Mouse (Mus musculus) liver, embryonic 13.5 days (tissue): ENCODE results near the gene Tfdp2. TPM values are rescaled to one million over a fixed set of nuclear protein-coding genes. Genes with fewer than 3 reads are reported as not detected.

Experiments
- ATAC-seq: fragments of 200-750 bp; cut with Nextera tagmentation; 2 replicates; pipeline ENCODE4 v1.8.0; 2017; ENCODE audit warnings: low read depth, mild to moderate bottlenecking, moderate number of reproducible peaks, moderate library complexity
- DNase-seq: peaks from one replicate; pipeline ENCODE4 v3.0.0; 2022
- H3K27ac ChIP-seq: fragments of 300-500 bp; sonication (generic); 2 replicates; pipeline ENCODE4 v1.5.1; 2015; ENCODE audit warnings: moderate library complexity, mild to moderate bottlenecking, inconsistent platforms
- H3K27me3 ChIP-seq: fragments of 300-500 bp; sonication (generic); 2 replicates; pipeline ENCODE4 v1.6.1; 2015; ENCODE audit warnings: mild to moderate bottlenecking, inconsistent platforms
- H3K36me3 ChIP-seq: fragments of 300-500 bp; sonication (generic); 2 replicates; pipeline ENCODE4 v1.6.1; 2015; ENCODE audit warnings: mild to moderate bottlenecking, inconsistent platforms
- H3K4me1 ChIP-seq: fragments of 300-500 bp; sonication (generic); replicated peaks from 2 replicates; pipeline ENCODE4 v1.6.1; 2015; ENCODE audit warnings: inconsistent platforms
- H3K4me2 ChIP-seq: fragments of 300-500 bp; sonication (generic); 2 replicates; pipeline ENCODE4 v1.6.1; 2015; ENCODE audit warnings: inconsistent platforms, mild to moderate bottlenecking, moderate library complexity
- H3K4me3 ChIP-seq: fragments of 300-500 bp; sonication (generic); replicated peaks from 2 replicates; pipeline ENCODE4 v1.5.1; 2015; ENCODE audit warnings: mild to moderate bottlenecking, inconsistent platforms
- H3K9ac ChIP-seq: fragments of 300-500 bp; sonication (generic); 2 replicates; pipeline ENCODE4 v1.6.1; 2015; ENCODE audit warnings: mild to moderate bottlenecking, inconsistent platforms
- H3K9me3 ChIP-seq: fragments of 300-500 bp; sonication (generic); replicated peaks from 2 replicates; pipeline ENCODE4 v1.6.1; 2016; ENCODE audit warnings: inconsistent platforms
- WGBS: fragments of 180-500 bp; shearing (Covaris S2); methylation state at CpG from one replicate; pipeline ENCODE4 v1.1.7; 2015; ENCODE audit not compliant: insufficient replicate concordance; 5-methylcytosine and 5-hydroxymethylcytosine counted together
- polyA plus RNA-seq: library from polyadenylated mRNA; unstranded; fragments of >200 nt; fragmentation: Nextera tagmentation; extraction: Ambion mirVana; gene quantifications from 2 replicates; pipeline ENCODE4 v1.2.1, GENCODE M21; 2015

Tfdp2 gene
- polyA plus RNA-seq, 1 experiment from 2014 or later = 86.0 TPM

- WGBS = 67% methylated on average over 2 of the region's 2 CpGs
- H3K36me3 ChIP-seq = no peaks in the 10 kb centered on the region
Observed at GRCm38 (mm10) chr9:96230271-96230670, 34.2 kb downstream of the Tfdp2 start.

DNA sequence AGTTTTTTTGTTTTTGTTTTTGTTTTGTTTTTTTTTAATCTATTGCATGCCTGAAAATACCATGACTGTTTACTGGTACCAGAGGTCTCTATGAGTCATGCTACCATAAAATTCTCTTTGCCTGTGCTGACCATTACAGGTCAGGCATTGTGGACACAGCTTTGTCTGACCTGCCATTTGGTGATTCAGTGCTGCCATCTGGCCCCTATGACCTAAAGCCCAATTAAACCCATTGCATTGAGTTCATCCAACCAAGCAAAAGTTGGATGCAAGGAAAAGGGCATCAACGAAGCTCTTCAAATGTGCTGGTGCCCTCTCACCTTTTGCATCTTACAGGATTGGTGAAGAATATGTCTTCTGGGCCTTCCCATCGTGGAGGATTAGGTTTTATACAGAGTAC is 39.4 kb downstream of the Tfdp2 start:
- Histone ChIP-seq H3K27ac (no peak overlapping the region), H3K4me2 (no peak overlapping the region), H3K36me3 (no peaks in the 10 kb centered on the region), H3K9me3 (no peaks in the 10 kb centered on the region), H3K4me1 (peaks cover 22% of the 10 kb centered on the region), H3K4me3 (no peak overlapping the region), H3K9ac (no peak overlapping the region), H3K27me3 (no peaks in the 10 kb centered on the region)
- ATAC-seq (no peak), DNase-seq (no peak)
- 76% methylated on average over 2 of the region's 2 CpGs for WGBS

More at GRCm38 (mm10) chr9:96230271-96230670, 34.2 kb downstream of the Tfdp2 start:
- Histone ChIP-seq H3K27me3 (no peaks in the 10 kb centered on the region), H3K27ac (no peak overlapping the region), H3K9me3 (no peaks in the 10 kb centered on the region), H3K4me1 (peaks cover 6% of the 10 kb centered on the region; the same call in 1 of the 2 replicates), H3K9ac (no peak overlapping the region), H3K4me2 (no peak overlapping the region), H3K4me3 (no peak overlapping the region)
- ATAC-seq (no peak), DNase-seq (no peak)

- Histone ChIP-seq H3K36me3 (no peaks in the 10 kb centered on the region), H3K4me3 (no peak overlapping the region), H3K4me1 (peaks cover 40% of the 10 kb centered on the region), H3K9me3 (no peaks in the 10 kb centered on the region), H3K27ac (no peak overlapping the region; the same call in 1 of the 2 replicates), H3K9ac (peak overlapping the region; percentile 26; the same call in 1 of the 2 replicates), H3K27me3 (no peaks in the 10 kb centered on the region), H3K4me2 (no peak overlapping the region)
- no peak for DNase-seq
- ATAC-seq = no peak
- 88% methylated on average over 1 of the region's 1 CpGs for WGBS
Observed at GRCm38 (mm10) chr9:96237391-96237790, 41.3 kb downstream of the Tfdp2 start.

DNA sequence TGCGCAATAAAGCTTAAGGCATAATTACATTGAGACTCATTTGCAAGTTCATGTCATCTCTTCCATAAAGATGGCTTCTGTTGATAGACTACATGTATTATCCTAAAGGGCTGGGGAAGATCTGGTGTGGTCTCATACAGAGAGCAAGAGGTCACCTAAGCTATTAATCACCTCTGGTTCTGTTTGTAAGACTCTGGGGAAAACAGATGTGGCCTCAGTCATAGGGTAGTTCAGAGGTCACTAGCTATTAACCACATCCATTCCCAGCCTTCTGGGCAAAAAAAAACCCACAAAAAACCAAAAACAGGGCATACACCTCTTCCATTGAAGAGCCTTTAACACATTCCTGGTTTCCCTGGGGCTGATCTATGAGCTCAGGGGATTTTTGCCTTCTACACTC is 42.2 kb downstream of the Tfdp2 start:
- H3K9ac ChIP-seq = no peak overlapping the region
- peaks cover 49% of the 10 kb centered on the region for H3K4me1 ChIP-seq
- ATAC-seq = no peak
- no peaks in the 10 kb centered on the region for H3K9me3 ChIP-seq
- no peak for DNase-seq
- no peak overlapping the region for H3K4me2 ChIP-seq
- WGBS = 86% methylated on average over 1 of the region's 1 CpGs
- no peaks in the 10 kb centered on the region for H3K27me3 ChIP-seq
- no peak overlapping the region for H3K4me3 ChIP-seq
- no peaks in the 10 kb centered on the region for H3K36me3 ChIP-seq
- peak overlapping the region; percentile 59 for H3K27ac ChIP-seq

GRCm38 (mm10) chr9:96241134-96242097 is 45.3 kb downstream of the Tfdp2 start:
- WGBS = 48% methylated on average over 10 of the region's 10 CpGs
- Histone ChIP-seq H3K27ac (peak overlapping the region; percentile 98), H3K9ac (peak overlapping the region; percentile 68)

DNA sequence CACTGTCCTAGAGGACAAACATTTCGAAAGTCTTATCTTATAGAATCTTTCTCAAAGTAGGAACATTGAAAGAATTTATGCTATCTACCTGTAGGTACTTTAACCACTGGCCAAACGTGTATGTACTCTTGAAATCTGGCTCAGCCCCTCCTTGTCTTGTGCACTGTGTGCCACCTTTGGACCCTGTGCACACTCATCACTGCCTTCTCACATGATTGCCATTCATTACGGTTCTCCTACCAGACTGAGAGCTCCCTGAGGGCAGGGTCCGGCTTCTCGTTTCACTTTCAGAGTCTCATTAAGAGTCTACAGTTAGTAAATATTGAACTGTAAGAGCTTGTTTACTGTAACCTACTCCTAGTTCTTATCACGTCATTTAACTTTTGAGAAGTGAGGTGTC is 47.8 kb downstream of the Tfdp2 start:
- H3K9ac ChIP-seq = no peak overlapping the region
- no peaks in the 10 kb centered on the region for H3K27me3 ChIP-seq
- H3K4me1 ChIP-seq = peaks cover 67% of the 10 kb centered on the region
- H3K4me2 ChIP-seq = no peak overlapping the region
- H3K36me3 ChIP-seq = no peaks in the 10 kb centered on the region
- 77% methylated on average over 6 of the region's 6 CpGs for WGBS
- DNase-seq (no peak), ATAC-seq (no peak)
- peak overlapping the region; percentile 98 for H3K27ac ChIP-seq
- H3K9me3 ChIP-seq = no peaks in the 10 kb centered on the region
- H3K4me3 ChIP-seq = no peak overlapping the region

More at GRCm38 (mm10) chr9:96241134-96242097, 45.3 kb downstream of the Tfdp2 start:
- Histone ChIP-seq H3K4me2 (peak overlapping the region; percentile 57), H3K4me1 (peaks cover 71% of the 10 kb centered on the region), H3K9me3 (no peaks in the 10 kb centered on the region), H3K4me3 (peak overlapping the region; percentile 14; the same call in 1 of the 2 replicates), H3K36me3 (no peaks in the 10 kb centered on the region), H3K27me3 (no peaks in the 10 kb centered on the region)
- ATAC-seq (peak; percentile 98), DNase-seq (peak; percentile 87)

DNA sequence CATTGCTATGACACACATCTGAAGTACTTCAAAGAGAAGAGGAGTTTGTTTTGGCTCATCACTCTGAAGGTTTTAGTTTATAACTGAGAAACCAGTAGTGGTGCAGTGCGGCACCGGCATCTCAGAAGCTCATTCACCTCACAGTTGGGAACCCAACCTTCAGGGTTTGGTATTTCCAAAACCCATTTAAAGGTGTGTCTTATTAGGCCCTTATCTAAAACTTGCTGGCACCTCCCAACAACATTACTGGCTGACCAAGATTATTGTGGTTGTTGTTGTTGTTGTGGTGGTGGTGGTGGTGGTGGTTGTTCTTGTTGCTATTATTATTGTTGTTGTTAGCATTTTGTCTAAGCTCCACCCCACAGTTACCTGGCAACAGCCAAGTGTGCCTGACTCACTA is 58.7 kb downstream of the Tfdp2 start:
- Histone ChIP-seq H3K36me3 (no peaks in the 10 kb centered on the region), H3K4me2 (peak overlapping the region; percentile 36), H3K27ac (peak overlapping the region; percentile 86), H3K9ac (no peak overlapping the region), H3K27me3 (no peaks in the 10 kb centered on the region), H3K9me3 (no peaks in the 10 kb centered on the region), H3K4me1 (peaks cover 43% of the 10 kb centered on the region), H3K4me3 (no peak overlapping the region)
- DNase-seq (peak; percentile 47), ATAC-seq (peak; percentile 47; the same call in 1 of the 2 replicates)
- WGBS = 78% methylated on average over 2 of the region's 2 CpGs

- WGBS = 3% methylated on average over 6 of the region's 6 CpGs
- ATAC-seq (peak; percentile 96), DNase-seq (peak; percentile 90)
- H3K27ac ChIP-seq = peak overlapping the region; percentile 92
- peak overlapping the region; percentile 30 for H3K4me2 ChIP-seq
- no peaks in the 10 kb centered on the region for H3K27me3 ChIP-seq
- no peaks in the 10 kb centered on the region for H3K9me3 ChIP-seq
- peak overlapping the region; percentile 80 for H3K9ac ChIP-seq
- H3K4me3 ChIP-seq = peak overlapping the region; percentile 67
- peaks cover 8% of the 10 kb centered on the region for H3K36me3 ChIP-seq
- H3K4me1 ChIP-seq = peaks cover 54% of the 10 kb centered on the region
Observed at GRCm38 (mm10) chr9:96258478-96258877, 62.4 kb downstream of the Tfdp2 start.

DNA sequence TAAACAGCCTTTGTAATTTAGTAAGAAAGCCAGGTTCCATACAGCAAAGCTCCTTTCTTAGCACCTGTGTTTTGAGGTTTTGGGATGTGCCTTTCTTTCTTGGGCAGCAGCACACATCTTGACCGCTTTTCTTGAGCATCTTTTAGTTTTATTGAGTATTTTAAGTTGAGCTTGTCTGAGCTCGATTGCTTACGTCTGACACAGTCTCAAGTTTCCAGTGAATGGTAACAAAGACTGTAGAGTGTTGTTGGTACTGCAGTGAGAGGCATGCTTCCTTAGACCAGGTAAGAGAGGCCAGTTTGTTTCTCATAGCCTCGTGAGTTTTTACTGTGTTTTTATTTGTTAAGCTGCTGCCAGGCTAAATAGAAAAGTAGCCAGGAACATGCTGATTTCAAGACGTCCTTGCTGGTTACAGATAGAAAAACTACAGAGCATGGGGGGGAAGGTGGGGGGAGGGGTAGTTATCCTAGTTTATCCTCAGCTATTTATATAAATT is 63.0 kb downstream of the Tfdp2 start:
- peak overlapping the region; percentile 67 for H3K4me3 ChIP-seq
- H3K4me2 ChIP-seq = peak overlapping the region; percentile 30
- ATAC-seq = no peak
- peaks cover 8% of the 10 kb centered on the region for H3K36me3 ChIP-seq
- H3K27me3 ChIP-seq = no peaks in the 10 kb centered on the region
- peak; percentile 52 for DNase-seq
- peaks cover 52% of the 10 kb centered on the region for H3K4me1 ChIP-seq
- WGBS = 5% methylated on average over 5 of the region's 5 CpGs
- no peaks in the 10 kb centered on the region for H3K9me3 ChIP-seq
- H3K27ac ChIP-seq = peak overlapping the region; percentile 92
- peak overlapping the region; percentile 80 for H3K9ac ChIP-seq

GRCm38 (mm10) chr9:96259753-96260520 is 63.9 kb downstream of the Tfdp2 start:
- Histone ChIP-seq H3K27me3 (no peaks in the 10 kb centered on the region), H3K36me3 (peaks cover 15% of the 10 kb centered on the region), H3K9me3 (no peaks in the 10 kb centered on the region), H3K9ac (peak overlapping the region; percentile 80), H3K4me3 (peak overlapping the region; percentile 67), H3K27ac (peak overlapping the region; percentile 83), H3K4me2 (peak overlapping the region; percentile 60), H3K4me1 (peaks cover 50% of the 10 kb centered on the region)
- ATAC-seq (peak; percentile 54), DNase-seq (peak; percentile 61)
- 5% methylated on average over 10 of the region's 10 CpGs for WGBS

DNA sequence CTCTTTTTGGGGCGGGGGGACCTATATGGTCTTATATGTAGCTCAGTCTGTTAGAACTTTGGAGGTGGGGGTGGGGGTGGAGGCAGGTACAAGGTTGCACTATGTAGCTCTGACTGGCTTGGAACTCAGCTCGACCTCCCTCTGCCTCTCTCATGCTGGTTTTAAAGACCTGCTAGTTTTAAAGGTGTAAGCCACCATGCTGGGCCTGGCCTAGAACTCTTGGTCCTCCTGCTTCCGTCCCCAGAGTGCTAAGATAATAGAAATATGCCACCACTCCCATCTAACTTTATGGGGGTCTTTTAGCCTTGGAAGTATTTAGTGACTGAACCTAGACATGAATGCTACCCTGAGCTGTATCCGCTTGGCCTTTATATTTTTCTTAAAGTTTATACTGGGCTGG is 65.0 kb downstream of the Tfdp2 start:
- no peaks in the 10 kb centered on the region for H3K27me3 ChIP-seq
- peak overlapping the region; percentile 69 for H3K4me2 ChIP-seq
- DNase-seq (no peak), ATAC-seq (no peak)
- H3K36me3 ChIP-seq = peaks cover 19% of the 10 kb centered on the region
- H3K4me1 ChIP-seq = peaks cover 49% of the 10 kb centered on the region
- WGBS = 62% methylated on average over 4 of the region's 4 CpGs
- H3K4me3 ChIP-seq = peak overlapping the region; percentile 67
- H3K9me3 ChIP-seq = no peaks in the 10 kb centered on the region
- peak overlapping the region; percentile 77 for H3K27ac ChIP-seq
- peak overlapping the region; percentile 72 for H3K9ac ChIP-seq
